Mouse (Mus musculus) intestine, embryonic 14.5 days (tissue): ENCODE measurements around the gene Per2. TPM values are rescaled to one million over a fixed set of nuclear protein-coding genes. Genes with fewer than 3 reads are reported as not detected.
"Not testable (repeated sequence)": the region's sequence is repeated elsewhere in the genome, so short reads cannot be mapped to it uniquely, and the experiment has no call there.

Experiments
- ATAC-seq: fragments of 200-750 bp; cut with Nextera tagmentation; replicated peaks from 2 replicates; pipeline ENCODE4 v1.8.0; 2017; ENCODE audit warnings: low read depth, moderate number of reproducible peaks, moderate TSS enrichment, moderate library complexity; ENCODE audit not compliant: low FRiP score, low TSS enrichment
- DNase-seq: peaks from one replicate; pipeline ENCODE4 v3.0.0-alpha.2; 2018; ENCODE audit warnings: low spot score
- H3K27ac ChIP-seq: fragments of 300-500 bp; sonication (generic); 2 replicates; pipeline ENCODE4 v1.5.1; 2014; ENCODE audit warnings: low read depth, mild to moderate bottlenecking, control low read depth
- H3K27me3 ChIP-seq: fragments of 300-500 bp; sonication (generic); replicated peaks from 2 replicates; pipeline ENCODE4 v1.6.1; 2014; ENCODE audit warnings: low read length, control low read depth; ENCODE audit not compliant: control insufficient read depth, insufficient read depth
- H3K36me3 ChIP-seq: fragments of 300-500 bp; sonication (generic); 2 replicates; pipeline ENCODE4 v1.6.1; 2014; ENCODE audit warnings: low read length, control low read depth; ENCODE audit not compliant: control insufficient read depth, insufficient read depth
- H3K4me1 ChIP-seq: fragments of 300-500 bp; sonication (generic); replicated peaks from 2 replicates; pipeline ENCODE4 v1.6.1; 2014; ENCODE audit warnings: low read length, control low read depth, mixed read lengths; ENCODE audit not compliant: control insufficient read depth, insufficient read depth
- H3K4me2 ChIP-seq: fragments of 300-500 bp; sonication (generic); 2 replicates; pipeline ENCODE4 v1.6.1; 2014; ENCODE audit warnings: low read length
- H3K4me3 ChIP-seq: fragments of 300-500 bp; sonication (generic); 2 replicates; pipeline ENCODE4 v1.5.1; 2014; ENCODE audit warnings: low read depth, low read length, control low read depth, mixed read lengths
- H3K9ac ChIP-seq: fragments of 300-500 bp; sonication (generic); 2 replicates; pipeline ENCODE4 v1.6.1; 2014; ENCODE audit warnings: mild to moderate bottlenecking, low read length
- H3K9me3 ChIP-seq: fragments of 300-500 bp; sonication (generic); 2 replicates; pipeline ENCODE4 v1.6.1; 2016; ENCODE audit warnings: low read length, control low read depth; ENCODE audit not compliant: control insufficient read depth
- whole genome bisulfite sequencing: fragments of 180-500 bp; shearing (Covaris S2); extraction: QIAGEN DNeasy Blood & Tissue Kit; methylation state at CpG from one replicate; pipeline ENCODE4 v1.1.7; 2014; 5-methylcytosine and 5-hydroxymethylcytosine counted together
- polyA plus RNA-seq: library from polyadenylated mRNA; unstranded; fragments of >200 nt; fragmentation: Nextera tagmentation; extraction: Ambion mirVana; gene quantifications from 2 replicates; pipeline ENCODE4 v1.2.1, GENCODE M21; 2014

Gene Per2
- polyA plus RNA-seq, 1 experiment from 2014 or later = 6.7 TPM

DNA sequence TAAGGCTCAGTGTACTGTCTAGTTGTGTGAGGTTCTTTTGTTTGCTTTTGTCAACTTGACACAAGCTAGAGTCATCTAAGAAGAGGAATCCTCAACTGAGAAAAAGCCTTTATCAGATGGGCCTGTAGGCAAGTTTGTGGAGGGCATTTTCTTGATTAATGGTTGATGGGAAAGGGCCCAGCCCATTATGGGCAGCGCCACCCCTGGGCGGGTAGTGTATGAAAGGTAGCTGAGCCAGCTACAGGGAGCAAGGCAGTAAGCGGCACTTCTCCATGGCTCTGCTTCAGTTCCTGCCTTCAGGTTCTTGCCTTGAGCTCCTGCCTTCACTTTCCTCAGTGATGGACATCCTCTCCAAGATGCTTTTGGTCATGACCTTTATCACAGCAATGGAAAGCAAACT lies 27.0 kb upstream of the Per2 start:
- ATAC-seq = no peak
- H3K4me2 ChIP-seq = no peak overlapping the region
- H3K4me1 ChIP-seq = no peaks in the 10 kb centered on the region
- H3K9ac ChIP-seq = no peak overlapping the region
- H3K9me3 ChIP-seq = no peaks in the 10 kb centered on the region
- no peaks in the 10 kb centered on the region for H3K27me3 ChIP-seq
- 94% methylated on average over 3 of the region's 3 CpGs for WGBS
- no peak overlapping the region for H3K27ac ChIP-seq
- DNase-seq = no peak
- H3K36me3 ChIP-seq = no peaks in the 10 kb centered on the region
- no peak overlapping the region for H3K4me3 ChIP-seq

DNA sequence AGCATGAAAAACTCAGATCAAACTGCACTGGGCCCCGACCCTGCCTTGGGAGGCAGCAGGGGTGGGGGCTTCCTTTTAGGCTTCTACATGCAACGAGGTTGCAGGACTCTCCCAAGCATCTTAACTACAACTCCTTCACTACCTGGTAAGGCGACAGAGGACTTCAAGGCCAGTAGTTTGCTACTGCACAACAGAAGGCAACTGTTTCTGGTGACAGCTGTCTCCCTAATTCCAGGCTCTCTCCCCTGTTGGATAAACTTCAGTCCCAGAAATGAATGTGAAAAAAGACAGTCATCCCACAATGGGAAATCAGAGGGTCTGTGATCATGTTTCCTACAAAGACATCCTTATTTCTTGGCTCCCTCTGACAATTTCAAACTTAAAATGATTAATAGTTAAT lies 26.3 kb upstream of the Per2 start:
- H3K9ac ChIP-seq = no peak overlapping the region
- DNase-seq = no peak
- H3K4me3 ChIP-seq = no peak overlapping the region
- no peak overlapping the region for H3K4me2 ChIP-seq
- H3K4me1 ChIP-seq = no peaks in the 10 kb centered on the region
- no peaks in the 10 kb centered on the region for H3K9me3 ChIP-seq
- H3K36me3 ChIP-seq = no peaks in the 10 kb centered on the region
- H3K27ac ChIP-seq = no peak overlapping the region
- WGBS = 71% methylated on average over 3 of the region's 3 CpGs
- no peaks in the 10 kb centered on the region for H3K27me3 ChIP-seq
- ATAC-seq = no peak

DNA sequence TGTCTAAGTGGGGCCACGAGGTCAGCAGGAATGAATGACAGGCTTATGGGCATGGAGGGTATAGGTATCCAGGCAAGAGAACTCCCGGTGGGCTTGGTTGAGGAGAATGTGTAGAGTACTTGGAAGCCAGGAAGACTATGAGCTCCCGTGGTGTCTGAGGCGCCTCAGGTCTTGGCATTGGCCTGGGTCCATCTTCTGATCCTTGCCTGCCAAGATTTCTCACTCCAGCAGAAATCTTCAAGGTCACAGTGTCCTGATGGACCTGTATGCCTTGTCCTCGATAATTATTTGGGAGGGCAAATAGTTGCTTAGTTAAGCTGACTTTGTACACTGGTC lies 24.9 kb upstream of the Per2 start:
- no peak overlapping the region for H3K9ac ChIP-seq
- H3K27me3 ChIP-seq = no peaks in the 10 kb centered on the region
- no peaks in the 10 kb centered on the region for H3K9me3 ChIP-seq
- H3K4me2 ChIP-seq = no peak overlapping the region
- H3K36me3 ChIP-seq = no peaks in the 10 kb centered on the region
- H3K4me1 ChIP-seq = no peaks in the 10 kb centered on the region
- DNase-seq = no peak
- ATAC-seq = 0 out of 2 replicates have a peak, but pooled peaks have one; percentile 5
- 74% methylated on average over 5 of the region's 5 CpGs for WGBS
- no peak overlapping the region for H3K27ac ChIP-seq
- no peak overlapping the region for H3K4me3 ChIP-seq

GRCm38 (mm10) chr1:91483304-91484010 lies 24.3 kb upstream of the Per2 start:
- WGBS = 28% methylated on average over 10 of the region's 10 CpGs
- Histone ChIP-seq H3K4me2 (no peak overlapping the region), H3K36me3 (no peaks in the 10 kb centered on the region), H3K4me3 (no peak overlapping the region), H3K9ac (no peak overlapping the region), H3K27ac (no peak overlapping the region), H3K27me3 (no peaks in the 10 kb centered on the region), H3K9me3 (no peaks in the 10 kb centered on the region), H3K4me1 (no peaks in the 10 kb centered on the region)
- DNase-seq (peak; percentile 89), ATAC-seq (peak; percentile 86)

GRCm38 (mm10) chr1:91482616-91483211 lies 23.6 kb upstream of the Per2 start:
- H3K4me3 ChIP-seq = no peak overlapping the region
- no peaks in the 10 kb centered on the region for H3K4me1 ChIP-seq
- 78% methylated on average over 7 of the region's 7 CpGs for WGBS
- no peak for DNase-seq
- ATAC-seq = no peak
- no peaks in the 10 kb centered on the region for H3K36me3 ChIP-seq
- H3K4me2 ChIP-seq = no peak overlapping the region
- no peak overlapping the region for H3K9ac ChIP-seq
- H3K9me3 ChIP-seq = no peaks in the 10 kb centered on the region
- H3K27ac ChIP-seq = no peak overlapping the region
- no peaks in the 10 kb centered on the region for H3K27me3 ChIP-seq

DNA sequence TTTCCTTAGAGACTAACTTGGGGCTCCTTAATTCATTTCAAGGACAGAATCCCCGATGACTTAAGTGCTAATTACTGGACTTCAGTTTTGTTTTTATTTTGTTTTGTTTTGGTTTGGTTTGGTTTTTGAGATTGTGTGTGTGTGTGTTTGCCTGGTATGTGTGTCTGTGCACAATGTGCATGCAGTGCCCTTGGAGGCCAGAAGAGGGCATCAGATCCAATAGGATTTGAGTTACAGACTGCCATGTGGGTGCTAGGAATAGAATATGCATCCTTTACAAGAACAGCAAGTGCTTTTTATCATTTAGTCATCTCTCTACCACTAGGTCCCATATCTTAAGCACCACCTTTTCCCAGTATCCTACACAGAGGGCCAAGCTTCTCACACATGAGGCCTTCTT lies 19.8 kb upstream of the Per2 start:
- Histone ChIP-seq H3K36me3 (no peaks in the 10 kb centered on the region), H3K27ac (no peak overlapping the region), H3K27me3 (no peaks in the 10 kb centered on the region), H3K4me3 (no peak overlapping the region), H3K4me1 (no peaks in the 10 kb centered on the region), H3K9ac (no peak overlapping the region), H3K4me2 (no peak overlapping the region), H3K9me3 (no peaks in the 10 kb centered on the region)
- DNase-seq (no peak), ATAC-seq (no peak)
- 98% methylated on average over 1 of the region's 1 CpGs for WGBS

DNA sequence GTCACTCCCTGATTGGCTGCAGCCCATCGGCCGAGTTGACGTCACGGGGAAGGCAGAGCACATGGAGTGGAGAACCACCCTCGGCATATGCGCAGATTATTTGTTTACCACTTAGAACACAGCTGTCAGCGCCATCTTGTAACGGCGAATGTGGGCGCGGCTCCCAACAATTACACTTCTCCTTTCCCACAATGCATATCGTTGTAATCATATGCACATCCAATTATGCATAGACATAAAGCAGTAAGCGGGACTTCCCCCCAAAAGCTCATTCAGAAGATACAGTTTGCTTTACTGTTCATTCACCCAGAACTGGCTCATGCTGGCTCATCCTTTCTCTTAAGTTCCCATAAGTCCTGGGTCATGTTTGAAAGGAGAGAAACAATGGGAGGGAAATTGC lies 19.0 kb upstream of the Per2 start:
- 93% methylated on average over 9 of the region's 13 CpGs for WGBS
- not testable (repeated sequence) for H3K36me3 ChIP-seq, H3K4me2 ChIP-seq, DNase-seq, H3K4me1 ChIP-seq, H3K9me3 ChIP-seq, ATAC-seq, H3K27me3 ChIP-seq, H3K9ac ChIP-seq, H3K27ac ChIP-seq, H3K4me3 ChIP-seq

- ATAC-seq = no peak
- Histone ChIP-seq H3K4me2 (no peak overlapping the region), H3K36me3 (no peaks in the 10 kb centered on the region), H3K9me3 (no peaks in the 10 kb centered on the region), H3K4me3 (no peak overlapping the region), H3K9ac (no peak overlapping the region), H3K4me1 (no peaks in the 10 kb centered on the region), H3K27ac (no peak overlapping the region), H3K27me3 (no peaks in the 10 kb centered on the region)
- DNase-seq = no peak
- WGBS = 84% methylated on average over 4 of the region's 4 CpGs
Measured at GRCm38 (mm10) chr1:91469888-91470419, 10.8 kb upstream of the Per2 start.

GRCm38 (mm10) chr1:91466186-91466585 lies 7.1 kb upstream of the Per2 start:
- ATAC-seq (no peak), DNase-seq (no peak)
- Histone ChIP-seq H3K4me1 (no peaks in the 10 kb centered on the region), H3K27me3 (no peaks in the 10 kb centered on the region), H3K36me3 (no peaks in the 10 kb centered on the region), H3K9ac (no peak overlapping the region), H3K27ac (no peak overlapping the region), H3K4me3 (no peak overlapping the region), H3K9me3 (no peaks in the 10 kb centered on the region), H3K4me2 (no peak overlapping the region)
- 86% methylated on average over 6 of the region's 6 CpGs for WGBS
